Mouse (Mus musculus) c-Kit-positive CD71-negative TER-119-negative erythroid progenitor cells, embryonic 14.5 days (primary cell): ENCODE measurements around the gene Nudt2.
"Not testable (repeated sequence)": the region's sequence is repeated elsewhere in the genome, so short reads cannot be mapped to it uniquely, and the experiment has no call there.

Experiments used
- DNase-seq: peaks from one replicate; pipeline ENCODE4 v3.0.0-alpha.2; 2013; ENCODE audit warnings: low read depth

Nudt2 gene

DNA sequence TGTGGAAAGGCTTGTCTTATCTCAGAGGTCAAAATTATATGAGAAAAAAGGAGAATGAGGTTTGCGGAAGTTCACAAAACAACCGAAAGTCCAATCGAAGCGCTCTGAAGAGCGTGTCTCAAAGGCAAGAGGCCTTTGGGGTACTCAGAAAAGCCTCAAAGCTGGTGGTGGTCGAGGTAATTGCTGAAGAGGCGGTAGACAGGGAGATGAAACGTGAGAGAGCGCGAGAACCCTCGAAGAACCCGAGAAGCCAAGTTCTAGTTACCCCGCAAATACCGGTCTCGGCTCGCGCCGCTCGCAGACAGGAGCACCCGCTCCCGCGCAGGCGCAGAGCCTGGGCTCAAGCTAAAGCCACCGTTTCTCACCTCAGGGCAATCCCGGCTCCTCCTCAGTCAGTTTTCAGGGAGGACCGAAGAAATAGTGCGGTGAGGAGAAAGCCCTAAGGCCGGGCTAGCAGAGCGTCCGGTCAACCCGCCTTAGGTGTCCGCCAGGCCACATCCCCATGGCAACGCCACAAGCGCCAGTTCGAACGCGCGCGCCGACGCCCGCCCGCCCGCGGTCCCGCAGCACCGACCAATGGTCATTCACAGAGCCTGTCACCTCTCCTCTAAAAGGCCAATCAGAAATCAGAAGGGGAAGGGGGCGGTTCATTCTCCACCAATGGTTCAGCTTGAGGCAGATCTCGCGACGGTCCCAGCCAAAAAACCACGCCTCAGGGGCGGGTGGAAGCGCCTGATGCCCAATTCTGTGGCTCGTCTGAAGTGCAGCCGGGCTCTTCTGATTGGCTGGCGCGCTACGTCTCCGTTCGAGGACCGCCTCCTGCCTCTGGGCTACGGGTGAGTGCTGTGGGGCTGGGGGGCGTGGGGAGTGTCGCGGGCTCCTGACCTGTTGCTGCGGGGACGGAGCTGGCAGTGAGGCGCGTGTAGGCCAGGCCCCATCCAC lies at the start of gene Nudt2, which contains the start of gene Kif24:
Gene Nudt2 (plus strand): TSS at position 807 of the 942 bp plus-strand sequence.
Gene Kif24 (minus strand): TSS at position 543 of the 942 bp plus-strand sequence.
- peak; percentile 99 for DNase-seq

GRCm38 (mm10) chr4:41416966-41417365 lies 48.0 kb upstream of the Nudt2 start:
- no peak for DNase-seq

DNA sequence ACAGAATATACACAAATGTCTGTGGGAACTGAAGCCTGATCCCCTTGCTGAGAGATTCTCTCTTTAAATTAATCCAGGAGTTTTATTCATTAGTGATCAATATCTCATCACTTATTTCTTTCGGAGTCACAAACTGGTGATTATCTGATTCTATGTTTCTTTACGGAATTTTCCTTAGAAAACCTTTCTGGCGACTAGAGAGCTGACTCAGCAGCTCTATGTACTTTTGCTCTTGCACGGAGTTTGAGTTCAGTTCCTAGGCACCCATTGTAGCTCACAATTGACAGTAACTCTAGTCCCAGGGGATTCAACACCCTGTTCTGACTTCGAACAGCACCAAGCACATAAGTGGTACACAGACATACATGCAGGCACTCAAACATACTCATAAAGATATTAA lies 26.0 kb upstream of the Nudt2 start:
- DNase-seq, result no peak

GRCm38 (mm10) chr4:41442790-41443302 lies 22.1 kb upstream of the Nudt2 start:
- no peak for DNase-seq

DNA sequence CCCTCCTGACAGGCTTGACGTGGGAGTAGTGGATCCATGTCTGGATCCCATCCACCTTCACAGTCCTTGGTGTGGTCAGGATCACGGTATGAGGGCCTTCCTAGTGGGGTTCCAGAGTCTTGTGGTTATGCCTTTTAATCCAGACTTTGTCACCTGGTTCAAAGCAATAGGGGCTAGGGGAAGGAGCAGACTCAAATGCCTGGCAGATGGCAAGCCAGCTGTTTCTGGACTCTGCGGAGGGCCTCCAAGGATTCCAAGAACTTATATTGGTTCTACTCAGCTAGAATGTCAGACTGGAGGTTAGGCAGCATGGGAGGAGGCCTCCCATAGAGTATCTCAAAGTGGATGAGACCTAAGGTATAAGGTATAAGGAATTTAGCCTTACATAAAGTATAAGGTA lies 17.4 kb upstream of the Nudt2 start:
- DNase-seq, result no peak

- DNase-seq, result no peak
Measured at GRCm38 (mm10) chr4:41460690-41461089, 4.3 kb upstream of the Nudt2 start.

- not testable (repeated sequence) for DNase-seq
Measured at GRCm38 (mm10) chr4:41463051-41463738, 1.8 kb upstream of the Nudt2 start.

GRCm38 (mm10) chr4:41465287-41465665 lies 325 bp downstream of the Nudt2 start:
- DNase-seq, result no peak

GRCm38 (mm10) chr4:41468396-41469080 lies 3.6 kb downstream of the Nudt2 start:
- peak; percentile 44 for DNase-seq

GRCm38 (mm10) chr4:41469199-41469598 lies 4.2 kb downstream of the Nudt2 start:
- DNase-seq, result no peak

- no peak for DNase-seq
Measured at GRCm38 (mm10) chr4:41470051-41470683, 5.2 kb downstream of the Nudt2 start.

DNA sequence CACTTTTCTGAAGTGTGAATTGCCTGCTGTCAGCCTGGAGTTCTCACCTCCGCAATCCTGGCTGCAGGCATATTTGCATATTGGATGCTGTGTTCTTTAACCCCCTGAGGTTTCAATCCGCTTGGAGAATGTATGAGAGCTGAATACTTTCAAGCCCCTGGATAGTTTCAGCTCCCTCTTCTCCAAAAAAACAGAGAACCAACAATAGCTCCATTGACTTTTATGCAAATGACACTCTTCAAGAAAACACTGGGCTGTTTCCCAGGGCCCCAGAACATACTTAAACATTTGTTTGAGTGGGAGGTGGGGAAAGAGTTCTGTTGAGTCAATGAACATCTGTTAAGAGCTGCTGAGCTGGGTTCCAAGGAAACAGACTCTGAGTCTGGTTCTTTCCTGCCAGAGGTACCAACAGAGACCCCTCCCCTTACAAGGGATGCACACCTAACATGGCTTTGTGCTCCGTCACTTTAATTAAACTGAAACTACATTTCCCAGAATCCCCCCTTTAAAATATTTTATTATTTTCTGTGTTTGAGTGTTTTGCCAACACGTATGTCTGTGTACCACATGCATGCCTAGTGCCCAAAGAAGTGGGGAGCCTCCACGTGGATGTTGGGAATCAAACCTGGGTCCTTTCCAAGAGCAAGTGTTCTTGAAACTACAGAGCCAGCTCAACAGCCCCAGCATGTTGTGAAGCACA lies 5.9 kb downstream of the Nudt2 start:
- DNase-seq, result no peak

DNA sequence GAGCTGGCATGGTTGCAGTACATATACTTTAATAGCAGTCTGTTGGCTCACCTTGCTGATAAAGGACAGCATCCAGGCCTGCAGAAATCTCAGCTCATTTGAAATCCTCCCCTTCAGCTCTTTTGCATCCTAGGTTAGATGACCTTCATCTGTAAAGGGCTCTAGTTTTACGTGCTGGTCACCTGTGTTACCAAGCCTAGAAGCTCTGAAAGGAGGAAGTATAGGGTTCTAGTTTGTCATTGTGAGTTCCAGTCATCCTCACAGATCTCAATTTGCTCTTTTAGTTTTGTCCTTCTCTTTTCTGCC lies 6.4 kb downstream of the Nudt2 start:
- DNase-seq, result no peak

- DNase-seq, result no peak
Measured at GRCm38 (mm10) chr4:41477648-41478160, 12.8 kb downstream of the Nudt2 start.

- no peak for DNase-seq
Measured at GRCm38 (mm10) chr4:41478751-41479455, 14.0 kb downstream of the Nudt2 start.

DNA sequence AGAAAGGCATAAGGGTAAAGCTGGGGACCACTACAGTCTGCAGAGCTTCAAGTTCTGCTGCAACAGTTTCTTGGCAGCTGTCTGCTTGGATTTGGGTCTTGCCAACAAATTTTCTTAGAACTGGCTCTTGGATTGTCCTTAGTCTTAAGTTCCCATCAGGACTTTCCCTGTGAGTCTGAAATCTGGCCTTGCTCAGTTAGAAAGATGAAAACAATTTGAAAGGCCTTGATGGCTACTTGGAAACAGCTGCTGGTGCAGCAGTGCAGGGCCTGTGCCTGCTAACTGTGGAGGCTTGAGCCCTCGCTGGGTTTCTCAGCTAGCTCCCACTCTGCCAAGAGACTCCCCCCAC lies 14.5 kb downstream of the Nudt2 start:
- DNase-seq, result no peak

- DNase-seq, result no peak
Measured at GRCm38 (mm10) chr4:41480254-41480653, 15.3 kb downstream of the Nudt2 start.

DNA sequence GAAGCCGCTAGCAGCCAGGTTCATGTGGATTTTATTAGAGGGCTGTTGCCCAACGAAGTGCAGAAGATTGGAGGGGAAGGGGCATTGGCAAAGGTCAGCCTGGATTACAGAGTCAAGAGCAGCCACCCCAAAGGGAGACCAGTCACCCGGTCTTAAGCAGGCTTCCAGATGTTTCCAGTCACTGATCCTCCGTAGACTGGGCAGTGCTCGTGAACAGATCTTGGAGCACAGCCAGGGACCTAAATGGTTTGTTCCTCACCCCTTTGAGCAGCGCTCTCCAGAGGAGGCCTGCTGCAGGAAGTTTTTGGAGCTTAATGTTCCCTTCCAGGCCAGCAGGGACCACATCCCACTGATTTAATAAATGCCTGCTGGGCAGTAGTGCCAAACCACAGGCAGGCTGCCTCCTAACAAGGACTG lies 16.7 kb downstream of the Nudt2 start:
- no peak for DNase-seq

DNA sequence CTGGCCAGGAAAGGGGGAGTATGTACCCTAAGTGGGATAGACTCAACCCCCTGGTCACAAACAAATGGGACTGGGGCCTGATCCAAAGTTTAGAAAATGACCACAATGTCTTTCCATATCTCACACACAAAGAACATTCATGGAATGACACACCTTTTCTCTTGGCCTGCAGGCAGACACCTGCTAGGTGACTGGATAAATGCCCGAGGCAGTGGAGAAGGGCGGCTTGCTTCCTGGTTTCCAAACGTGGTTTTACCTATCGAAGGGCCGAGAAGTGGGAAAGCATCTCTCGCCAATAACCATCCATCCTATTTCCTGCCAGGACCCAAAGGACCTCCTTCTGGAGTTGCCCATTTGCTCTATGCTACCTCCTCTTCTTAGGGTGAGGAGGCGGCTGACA lies 28.0 kb downstream of the Nudt2 start:
- DNase-seq, result no peak

DNA sequence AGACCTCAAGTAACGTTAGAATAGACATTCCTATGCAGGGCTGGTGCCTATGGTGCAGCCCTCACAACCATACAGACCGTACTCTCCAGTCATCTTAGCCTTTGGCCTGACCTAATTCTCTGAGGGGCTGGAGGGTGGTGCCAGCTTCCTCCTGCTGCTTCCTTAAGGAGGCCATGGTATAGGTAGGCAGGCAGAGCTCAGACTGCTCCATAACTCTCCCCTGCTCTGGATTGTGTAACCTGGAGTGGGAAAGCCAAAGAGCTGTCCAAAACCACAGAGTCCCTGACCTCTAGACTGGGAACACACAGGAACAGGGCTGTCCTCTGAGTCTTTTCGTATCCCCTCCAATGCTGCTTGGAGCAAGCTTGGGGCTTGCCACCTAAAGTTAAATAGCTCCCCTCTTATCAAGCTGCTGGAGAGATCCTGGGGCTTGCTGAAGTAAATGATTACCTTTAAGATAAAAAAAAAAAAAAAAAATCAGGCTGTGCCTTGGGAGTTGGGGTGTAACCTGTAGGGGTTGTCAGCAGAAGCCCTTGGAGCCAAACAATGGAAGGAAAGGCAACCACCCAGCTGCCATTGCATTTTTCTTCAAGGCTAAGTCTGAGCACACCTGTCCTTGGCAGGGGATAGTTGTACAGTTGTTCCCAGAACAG lies 28.6 kb downstream of the Nudt2 start:
- no peak for DNase-seq
